Mouse (Mus musculus): ENCODE results near the gene Tmem164. TPM values are rescaled to one million over a fixed set of nuclear protein-coding genes. Genes with fewer than 3 reads are reported as not detected.

Gene Tmem164
- polyA plus RNA-seq, 1 experiment from 2014 or later = 84.0 TPM

- Histone ChIP-seq H3K27ac (no peak overlapping the region), H3K9me3 (no peaks in the 10 kb centered on the region), H3K4me1 (no peaks in the 10 kb centered on the region), H3K4me2 (replicated peaks) (no peak overlapping the region), H3K9ac (no peak overlapping the region), H3K27me3 (0 out of 2 replicates have a peak, but pooled peaks cover 19% of the 10 kb centered on the region), H3K4me3 (no peak overlapping the region), H3K36me3 (no peaks in the 10 kb centered on the region)
- WGBS = 64% methylated on average over 13 of the region's 13 CpGs
- no peak for ATAC-seq (ENCODE audit: insufficient number of reproducible peaks, insufficient read depth, low FRiP score, low TSS enrichment)
Measured at GRCm38 (mm10) chrX:142678499-142679474, 2.4 kb upstream of the Tmem164 start.

- Histone ChIP-seq H3K36me3 (no peaks in the 10 kb centered on the region), H3K9ac (no peak overlapping the region), H3K4me2 (replicated peaks) (peak overlapping the region; percentile 73), H3K4me3 (peak overlapping the region; percentile 56), H3K4me1 (peaks cover 4% of the 10 kb centered on the region; the same call in 1 of the 2 replicates), H3K9me3 (no peaks in the 10 kb centered on the region), H3K27me3 (0 out of 2 replicates have a peak, but pooled peaks cover 19% of the 10 kb centered on the region), H3K27ac (peak overlapping the region; percentile 95)
- ATAC-seq (ENCODE audit: insufficient number of reproducible peaks, insufficient read depth, low FRiP score, low TSS enrichment) = no peak
- 42% methylated on average over 11 of the region's 11 CpGs for WGBS
Measured at GRCm38 (mm10) chrX:142679502-142680250, 1.5 kb upstream of the Tmem164 start.

DNA sequence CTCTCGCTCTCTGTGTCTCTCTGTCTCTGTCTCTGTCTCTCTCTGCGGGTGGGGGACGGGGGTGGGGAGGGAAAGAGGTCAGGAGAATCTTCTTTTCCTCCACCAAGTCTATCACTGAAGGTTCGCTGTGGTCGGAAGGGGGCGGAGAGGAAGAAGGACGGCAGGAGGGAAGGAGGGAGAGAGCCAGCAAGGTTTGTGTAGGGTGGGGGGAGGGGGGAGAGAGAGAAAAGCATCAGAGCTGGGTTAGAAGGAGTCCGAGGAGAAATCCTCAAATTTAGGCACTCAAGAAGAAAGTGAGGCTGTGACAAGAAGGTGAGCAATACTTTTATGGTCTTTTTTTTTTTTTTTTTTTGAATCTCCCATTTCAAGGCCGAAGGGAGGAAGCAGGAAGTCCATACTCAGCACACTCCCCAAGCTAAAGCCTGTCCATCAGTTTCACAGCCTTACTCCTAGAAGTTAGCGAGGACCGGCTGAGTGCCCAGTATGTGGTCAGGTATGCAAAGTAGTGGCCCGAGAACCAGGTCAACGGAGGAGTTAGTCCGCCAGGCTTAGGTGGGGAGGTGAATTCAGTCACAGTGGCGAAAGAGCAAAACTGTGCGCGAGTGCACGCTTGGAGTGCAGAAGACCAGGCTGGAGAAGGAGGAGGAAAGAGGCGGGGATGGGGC is 683 bp upstream of the Tmem164 start:
- H3K27ac ChIP-seq = peak overlapping the region; percentile 95
- no peaks in the 10 kb centered on the region for H3K9me3 ChIP-seq
- ATAC-seq (ENCODE audit: insufficient number of reproducible peaks, insufficient read depth, low FRiP score, low TSS enrichment) = 0 out of 2 replicates have a peak, but pooled peaks have one; percentile 8
- H3K36me3 ChIP-seq = no peaks in the 10 kb centered on the region
- H3K4me3 ChIP-seq = peak overlapping the region; percentile 56
- peak overlapping the region; percentile 74 for H3K9ac ChIP-seq
- 0 out of 2 replicates have a peak, but pooled peaks cover 19% of the 10 kb centered on the region for H3K27me3 ChIP-seq
- H3K4me1 ChIP-seq = peaks cover 7% of the 10 kb centered on the region; the same call in 1 of the 2 replicates
- 13% methylated on average over 18 of the region's 19 CpGs for WGBS
- peak overlapping the region; percentile 73 for H3K4me2 ChIP-seq (replicated peaks)

GRCm38 (mm10) chrX:142681616-142682141 is 473 bp downstream of the Tmem164 start:
- H3K4me1 ChIP-seq = peaks cover 8% of the 10 kb centered on the region
- no peaks in the 10 kb centered on the region for H3K9me3 ChIP-seq
- peak; percentile 65 for ATAC-seq (ENCODE audit: insufficient number of reproducible peaks, insufficient read depth, low FRiP score, low TSS enrichment)
- 15% methylated on average over 13 of the region's 43 CpGs for WGBS
- H3K9ac ChIP-seq = peak overlapping the region; percentile 74
- H3K36me3 ChIP-seq = no peaks in the 10 kb centered on the region
- peak overlapping the region; percentile 56 for H3K4me3 ChIP-seq
- H3K27ac ChIP-seq = peak overlapping the region; percentile 95
- H3K27me3 ChIP-seq = 0 out of 2 replicates have a peak, but pooled peaks cover 19% of the 10 kb centered on the region
- peak overlapping the region; percentile 73 for H3K4me2 ChIP-seq (replicated peaks)

- no peak for ATAC-seq (ENCODE audit: insufficient number of reproducible peaks, insufficient read depth, low FRiP score, low TSS enrichment)
- Histone ChIP-seq H3K4me1 (peaks cover 12% of the 10 kb centered on the region), H3K27me3 (0 out of 2 replicates have a peak, but pooled peaks cover 19% of the 10 kb centered on the region), H3K36me3 (no peaks in the 10 kb centered on the region), H3K9ac (peak overlapping the region; percentile 74), H3K4me2 (replicated peaks) (peak overlapping the region; percentile 73), H3K9me3 (no peaks in the 10 kb centered on the region), H3K4me3 (peak overlapping the region; percentile 56), H3K27ac (peak overlapping the region; percentile 95)
- 20% methylated on average over 28 of the region's 28 CpGs for WGBS
Measured at GRCm38 (mm10) chrX:142682176-142682820, 1.1 kb downstream of the Tmem164 start.

- ATAC-seq (ENCODE audit: insufficient number of reproducible peaks, insufficient read depth, low FRiP score, low TSS enrichment) = no peak
- 31% methylated on average over 5 of the region's 5 CpGs for WGBS
- H3K4me3 ChIP-seq = peak overlapping the region; percentile 56
- H3K9me3 ChIP-seq = no peaks in the 10 kb centered on the region
- H3K9ac ChIP-seq = peak overlapping the region; percentile 74; the same call in 1 of the 2 replicates
- H3K36me3 ChIP-seq = no peaks in the 10 kb centered on the region
- peak overlapping the region; percentile 95; the same call in 1 of the 2 replicates for H3K27ac ChIP-seq
- peak overlapping the region; percentile 73 for H3K4me2 ChIP-seq (replicated peaks)
- H3K27me3 ChIP-seq = 0 out of 2 replicates have a peak, but pooled peaks cover 19% of the 10 kb centered on the region
- H3K4me1 ChIP-seq = peaks cover 19% of the 10 kb centered on the region
Measured at GRCm38 (mm10) chrX:142682990-142683389, 1.8 kb downstream of the Tmem164 start.

DNA sequence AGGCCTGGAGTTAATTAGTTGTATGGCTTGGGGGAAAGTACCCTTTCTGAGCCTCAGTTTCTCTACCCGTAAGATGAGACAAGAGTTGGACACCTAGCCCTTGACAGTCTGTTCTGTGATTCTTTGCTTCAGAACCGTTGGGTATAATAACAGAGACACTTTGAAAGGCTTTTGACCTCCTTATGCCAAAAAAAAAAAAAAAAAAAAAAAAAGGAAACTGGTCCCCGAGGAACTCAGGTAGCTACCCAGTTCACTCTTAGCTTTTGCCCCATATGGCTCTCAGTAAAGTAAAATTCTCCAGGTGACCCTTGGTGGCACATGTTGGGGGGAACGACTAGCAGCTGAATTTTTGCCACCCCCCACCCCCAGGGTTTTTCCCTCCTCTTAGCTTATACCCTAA is 3.5 kb downstream of the Tmem164 start:
- WGBS = 39% methylated on average over 4 of the region's 4 CpGs
- peak overlapping the region; percentile 56 for H3K4me3 ChIP-seq

GRCm38 (mm10) chrX:142685676-142686075 is 4.5 kb downstream of the Tmem164 start:
- H3K9me3 ChIP-seq = no peaks in the 10 kb centered on the region
- WGBS = 35% methylated on average over 6 of the region's 6 CpGs
- H3K27ac ChIP-seq = peak overlapping the region; percentile 69
- ATAC-seq (ENCODE audit: insufficient number of reproducible peaks, insufficient read depth, low FRiP score, low TSS enrichment) = no peak
- H3K4me3 ChIP-seq = 0 out of 2 replicates have a peak overlapping the region, but pooled peaks have one; percentile 56
- H3K36me3 ChIP-seq = no peaks in the 10 kb centered on the region
- H3K9ac ChIP-seq = no peak overlapping the region
- 0 out of 2 replicates have a peak, but pooled peaks cover 18% of the 10 kb centered on the region for H3K27me3 ChIP-seq
- H3K4me1 ChIP-seq = peaks cover 19% of the 10 kb centered on the region
- H3K4me2 ChIP-seq (replicated peaks) = peak overlapping the region; percentile 73

More for the DNA sequence above, 3.5 kb downstream of the Tmem164 start:
- Histone ChIP-seq H3K4me1 (peaks cover 19% of the 10 kb centered on the region), H3K36me3 (no peaks in the 10 kb centered on the region), H3K27me3 (0 out of 2 replicates have a peak, but pooled peaks cover 19% of the 10 kb centered on the region), H3K9me3 (no peaks in the 10 kb centered on the region), H3K9ac (no peak overlapping the region), H3K4me2 (replicated peaks) (peak overlapping the region; percentile 73), H3K27ac (peak overlapping the region; percentile 69)
- ATAC-seq (ENCODE audit: insufficient number of reproducible peaks, insufficient read depth, low FRiP score, low TSS enrichment) = no peak

DNA sequence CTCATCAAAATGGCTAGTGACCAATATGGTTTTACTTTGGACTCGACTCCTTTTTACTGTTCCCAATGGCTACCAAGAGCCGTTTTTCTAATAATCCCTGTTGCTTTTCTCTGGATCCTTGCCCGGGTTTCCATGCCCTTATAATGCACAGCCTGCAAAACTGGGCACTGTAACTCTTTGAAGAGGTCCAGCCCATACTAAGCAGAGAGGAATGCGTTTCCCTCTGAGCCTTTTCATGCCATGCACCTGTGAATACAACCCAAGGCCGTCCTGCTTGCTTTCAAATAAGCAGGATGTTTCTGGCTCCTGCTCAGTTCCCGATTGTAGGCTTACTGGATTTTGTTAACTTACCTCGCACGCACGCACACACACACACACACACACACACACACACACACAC is 7.3 kb downstream of the Tmem164 start:
- WGBS = 70% methylated on average over 9 of the region's 9 CpGs
- ATAC-seq (ENCODE audit: insufficient number of reproducible peaks, insufficient read depth, low FRiP score, low TSS enrichment) = no peak
- Histone ChIP-seq H3K9me3 (no peaks in the 10 kb centered on the region), H3K4me3 (no peak overlapping the region), H3K4me1 (peaks cover 19% of the 10 kb centered on the region), H3K4me2 (replicated peaks) (no peak overlapping the region), H3K9ac (no peak overlapping the region), H3K27me3 (no peaks in the 10 kb centered on the region), H3K27ac (no peak overlapping the region), H3K36me3 (no peaks in the 10 kb centered on the region)

DNA sequence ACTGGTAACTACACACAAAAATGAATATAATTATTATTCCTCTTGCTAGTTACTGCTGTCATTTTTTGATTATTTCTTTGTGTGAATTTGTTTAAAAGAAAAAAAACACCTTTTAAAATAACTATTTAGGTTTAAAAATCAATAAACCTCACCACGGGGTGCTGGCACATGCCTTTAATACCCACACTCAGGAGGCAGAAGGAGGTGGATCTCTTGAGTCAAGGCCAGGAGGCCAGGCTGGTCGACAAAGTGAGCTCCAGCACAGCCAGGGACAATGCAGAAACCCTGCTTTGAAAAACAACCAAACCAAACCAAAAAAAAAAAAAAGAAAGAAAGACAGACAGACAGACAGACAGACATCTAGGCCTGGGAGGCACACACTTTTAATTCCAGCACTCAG is 12.1 kb downstream of the Tmem164 start:
- Histone ChIP-seq H3K4me2 (replicated peaks) (no peak overlapping the region), H3K36me3 (0 out of 2 replicates have a peak, but pooled peaks cover 5% of the 10 kb centered on the region), H3K9ac (no peak overlapping the region), H3K9me3 (no peaks in the 10 kb centered on the region), H3K4me1 (no peaks in the 10 kb centered on the region), H3K27ac (no peak overlapping the region), H3K4me3 (no peak overlapping the region), H3K27me3 (no peaks in the 10 kb centered on the region)
- WGBS = 66% methylated on average over 2 of the region's 2 CpGs
- ATAC-seq (ENCODE audit: insufficient number of reproducible peaks, insufficient read depth, low FRiP score, low TSS enrichment) = no peak

All from embryonic facial prominence, embryonic 12.5 days (tissue).